Mouse (Mus musculus): ENCODE results near the gene Clrn3. TPM values are rescaled to one million over a fixed set of nuclear protein-coding genes. Genes with fewer than 3 reads are reported as not detected.
"Not testable (repeated sequence)": the region's sequence is repeated elsewhere in the genome, so short reads cannot be mapped to it uniquely, and the experiment has no call there.

The Clrn3 gene
- polyA plus RNA-seq, 1 experiment from 2014 or later = 4.1 TPM

DNA sequence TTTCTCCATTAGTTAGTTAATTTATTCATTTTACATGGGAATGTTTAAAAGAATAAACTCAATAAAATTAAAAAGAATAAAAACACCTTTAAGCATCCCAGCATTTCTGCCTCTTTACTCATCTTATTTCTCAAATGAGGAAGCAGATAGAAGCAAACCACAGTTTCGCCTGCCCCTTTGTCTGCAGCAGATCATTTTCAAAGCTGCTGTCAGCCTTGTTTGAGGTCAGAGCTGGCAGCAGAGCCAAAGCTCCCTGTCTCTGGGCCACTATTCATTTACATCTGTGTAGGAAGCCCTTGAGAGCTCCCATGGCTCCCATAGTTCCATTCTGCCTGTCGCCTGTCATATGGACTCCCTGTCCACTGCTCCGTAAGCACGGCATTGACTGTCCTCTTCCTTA is 19.9 kb downstream of the Clrn3 start:
- H3K9ac ChIP-seq (ENCODE audit: low read length) = no peak overlapping the region
- H3K4me1 ChIP-seq (ENCODE audit: control insufficient read depth, insufficient read depth, low read length) = peaks cover 4% of the 10 kb centered on the region; the same call in 1 of the 2 replicates
- no peak overlapping the region for H3K4me3 ChIP-seq (replicated peaks; ENCODE audit: low read length)
- no peaks in the 10 kb centered on the region for H3K36me3 ChIP-seq (ENCODE audit: control insufficient read depth, insufficient read depth, low read length)
- H3K4me2 ChIP-seq (ENCODE audit: low read depth, low read length) = no peak overlapping the region
- H3K9me3 ChIP-seq (replicated peaks; ENCODE audit: control insufficient read depth, low read length) = no peaks in the 10 kb centered on the region
- H3K27ac ChIP-seq (ENCODE audit: low read length) = no peak overlapping the region; the same call in 1 of the 2 replicates
- WGBS = 81% methylated on average over 4 of the region's 4 CpGs
- no peaks in the 10 kb centered on the region for H3K27me3 ChIP-seq (ENCODE audit: control insufficient read depth, insufficient read depth, low read length)
- no peak for ATAC-seq (ENCODE audit: insufficient read depth, low FRiP score)

DNA sequence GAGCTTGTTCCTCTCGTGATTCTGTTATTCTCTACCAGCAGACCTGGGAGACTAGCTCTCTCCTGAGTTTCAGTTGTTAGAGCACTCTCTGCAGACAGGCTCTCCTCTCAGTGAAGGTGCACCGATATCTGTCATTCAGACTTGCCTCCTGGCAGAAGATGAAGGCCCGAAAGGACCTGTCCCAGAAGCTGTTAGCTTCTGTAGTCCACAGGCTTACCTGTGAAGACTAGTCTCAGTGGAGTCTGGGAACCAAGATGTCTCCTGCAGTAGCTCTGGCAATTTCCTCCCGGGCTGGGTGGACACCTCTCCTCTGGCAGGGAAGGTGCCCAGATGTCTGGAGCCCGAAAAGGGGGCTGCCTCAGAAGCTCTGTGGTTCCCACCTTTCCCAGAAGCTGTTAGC is 21.9 kb downstream of the Clrn3 start:
- not testable (repeated sequence) for H3K36me3 ChIP-seq (ENCODE audit: control insufficient read depth, insufficient read depth, low read length); H3K27ac ChIP-seq (ENCODE audit: low read length); H3K27me3 ChIP-seq (ENCODE audit: control insufficient read depth, insufficient read depth, low read length); H3K9ac ChIP-seq (ENCODE audit: low read length); H3K4me2 ChIP-seq (ENCODE audit: low read depth, low read length); H3K4me1 ChIP-seq (ENCODE audit: control insufficient read depth, insufficient read depth, low read length); H3K4me3 ChIP-seq (replicated peaks; ENCODE audit: low read length); ATAC-seq (ENCODE audit: insufficient read depth, low FRiP score); H3K9me3 ChIP-seq (replicated peaks; ENCODE audit: control insufficient read depth, low read length)
- WGBS = 88% methylated on average over 5 of the region's 5 CpGs

DNA sequence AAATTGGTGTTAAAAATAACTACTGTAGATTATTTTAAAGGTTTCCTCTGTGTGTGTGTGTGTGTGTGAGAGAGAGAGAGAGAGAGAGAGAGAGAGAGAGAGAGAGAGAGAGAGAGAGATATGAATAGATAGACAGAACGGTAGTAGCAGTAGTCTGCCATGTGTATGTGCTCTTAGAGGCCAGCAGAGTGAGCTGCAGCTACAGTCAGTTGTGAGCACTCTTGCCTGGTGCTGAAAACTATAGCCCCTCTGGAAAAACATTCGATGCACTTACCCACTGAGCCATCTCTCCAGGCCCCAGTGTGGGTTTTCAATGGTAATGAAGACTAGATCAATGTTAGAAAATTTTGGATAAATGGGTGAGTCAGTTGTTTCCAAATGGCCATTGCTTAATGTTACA is 29.1 kb downstream of the Clrn3 start:
- Histone ChIP-seq H3K4me1 (ENCODE audit: control insufficient read depth, insufficient read depth, low read length) (no peaks in the 10 kb centered on the region), H3K27ac (ENCODE audit: low read length) (no peak overlapping the region), H3K9ac (ENCODE audit: low read length) (no peak overlapping the region), H3K27me3 (ENCODE audit: control insufficient read depth, insufficient read depth, low read length) (no peaks in the 10 kb centered on the region), H3K4me2 (ENCODE audit: low read depth, low read length) (no peak overlapping the region), H3K36me3 (ENCODE audit: control insufficient read depth, insufficient read depth, low read length) (no peaks in the 10 kb centered on the region), H3K9me3 (replicated peaks; ENCODE audit: control insufficient read depth, low read length) (no peaks in the 10 kb centered on the region), H3K4me3 (replicated peaks; ENCODE audit: low read length) (no peak overlapping the region)
- no peak for ATAC-seq (ENCODE audit: insufficient read depth, low FRiP score)
- 56% methylated on average over 2 of the region's 2 CpGs for WGBS

DNA sequence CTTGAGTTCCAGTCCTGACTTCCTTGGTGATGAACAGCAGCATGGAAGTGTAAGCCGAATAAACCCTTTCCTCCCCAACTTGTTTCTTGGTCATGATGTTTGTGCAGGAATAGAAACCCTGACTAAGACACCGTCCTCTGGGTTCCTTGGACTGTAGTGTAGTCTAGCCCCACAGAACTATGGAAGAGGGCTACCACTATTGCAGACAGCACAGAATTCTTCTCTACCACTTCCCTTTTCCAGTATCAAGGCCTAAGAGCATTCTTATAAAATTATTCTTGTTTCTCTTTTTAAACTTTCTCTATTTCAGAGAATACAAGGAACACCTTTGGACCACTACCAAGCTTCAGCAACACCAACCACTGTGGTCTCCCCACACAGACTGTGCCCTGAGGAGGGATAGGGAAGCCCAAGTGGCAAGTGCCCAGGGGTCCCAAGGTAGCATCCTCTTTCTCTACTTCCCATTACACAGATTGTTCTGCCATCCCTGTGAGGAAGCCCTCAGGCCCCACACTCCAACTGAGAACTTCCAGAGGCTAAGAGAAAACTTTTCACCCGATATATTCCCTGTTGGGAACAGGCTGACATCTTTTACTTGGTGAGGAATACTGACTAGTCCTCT is 29.8 kb downstream of the Clrn3 start:
- H3K27ac ChIP-seq (ENCODE audit: low read length) = no peak overlapping the region
- no peak overlapping the region for H3K4me3 ChIP-seq (replicated peaks; ENCODE audit: low read length)
- ATAC-seq (ENCODE audit: insufficient read depth, low FRiP score) = no peak
- H3K9ac ChIP-seq (ENCODE audit: low read length) = no peak overlapping the region
- no peaks in the 10 kb centered on the region for H3K27me3 ChIP-seq (ENCODE audit: control insufficient read depth, insufficient read depth, low read length)
- H3K36me3 ChIP-seq (ENCODE audit: control insufficient read depth, insufficient read depth, low read length) = no peaks in the 10 kb centered on the region
- WGBS = 69% methylated on average over 2 of the region's 3 CpGs
- H3K4me2 ChIP-seq (ENCODE audit: low read depth, low read length) = no peak overlapping the region
- H3K4me1 ChIP-seq (ENCODE audit: control insufficient read depth, insufficient read depth, low read length) = no peaks in the 10 kb centered on the region
- no peaks in the 10 kb centered on the region for H3K9me3 ChIP-seq (replicated peaks; ENCODE audit: control insufficient read depth, low read length)

DNA sequence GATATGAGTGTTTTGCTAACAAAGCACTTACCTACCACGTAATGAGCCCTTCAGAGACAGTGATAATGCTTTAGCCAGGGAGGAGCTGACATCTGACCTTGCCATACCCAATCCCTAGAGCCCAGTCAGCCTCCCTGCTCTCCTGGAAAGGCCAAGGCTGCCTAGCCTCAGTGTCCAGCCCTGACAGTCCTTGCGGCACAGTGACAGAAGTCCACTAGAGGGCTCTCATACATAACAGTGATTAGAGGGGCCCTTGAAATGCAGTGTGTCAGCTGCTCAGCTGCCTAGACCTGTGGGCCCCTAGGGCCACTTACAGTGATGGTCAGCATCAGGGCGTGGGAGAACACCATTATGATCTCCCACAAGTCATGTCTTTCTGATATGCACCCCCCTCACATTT is 33.2 kb downstream of the Clrn3 start:
- WGBS = 49% methylated on average over 3 of the region's 3 CpGs
- Histone ChIP-seq H3K4me3 (replicated peaks; ENCODE audit: low read length) (no peak overlapping the region), H3K4me1 (ENCODE audit: control insufficient read depth, insufficient read depth, low read length) (no peaks in the 10 kb centered on the region), H3K9me3 (replicated peaks; ENCODE audit: control insufficient read depth, low read length) (no peaks in the 10 kb centered on the region), H3K27me3 (ENCODE audit: control insufficient read depth, insufficient read depth, low read length) (no peaks in the 10 kb centered on the region), H3K27ac (ENCODE audit: low read length) (no peak overlapping the region), H3K36me3 (ENCODE audit: control insufficient read depth, insufficient read depth, low read length) (no peaks in the 10 kb centered on the region), H3K9ac (ENCODE audit: low read length) (no peak overlapping the region), H3K4me2 (ENCODE audit: low read depth, low read length) (no peak overlapping the region)
- no peak for ATAC-seq (ENCODE audit: insufficient read depth, low FRiP score)

DNA sequence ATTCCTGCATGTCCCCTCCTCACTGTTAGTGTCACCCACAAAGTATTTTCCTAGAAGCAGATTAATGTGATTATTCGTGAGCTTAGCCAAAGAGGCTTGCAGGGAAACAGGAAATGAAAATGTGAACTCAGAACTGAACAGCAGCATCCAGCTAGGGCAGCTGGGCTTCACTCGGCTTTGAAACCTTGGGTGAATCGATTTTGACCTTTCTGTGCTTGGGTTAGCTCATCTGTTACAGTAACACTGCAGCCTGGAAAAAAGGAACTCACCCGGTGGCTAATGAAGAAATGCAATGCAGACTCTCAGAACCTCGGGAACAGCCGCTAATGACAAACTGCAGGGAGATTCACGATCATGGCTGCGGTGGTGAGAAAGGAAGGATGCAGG is 38.0 kb downstream of the Clrn3 start:
- Histone ChIP-seq H3K27ac (ENCODE audit: low read length) (no peak overlapping the region), H3K9me3 (replicated peaks; ENCODE audit: control insufficient read depth, low read length) (no peaks in the 10 kb centered on the region), H3K4me2 (ENCODE audit: low read depth, low read length) (no peak overlapping the region), H3K36me3 (ENCODE audit: control insufficient read depth, insufficient read depth, low read length) (no peaks in the 10 kb centered on the region), H3K27me3 (ENCODE audit: control insufficient read depth, insufficient read depth, low read length) (no peaks in the 10 kb centered on the region), H3K4me1 (ENCODE audit: control insufficient read depth, insufficient read depth, low read length) (no peaks in the 10 kb centered on the region), H3K4me3 (replicated peaks; ENCODE audit: low read length) (no peak overlapping the region), H3K9ac (ENCODE audit: low read length) (no peak overlapping the region)
- no peak for ATAC-seq (ENCODE audit: insufficient read depth, low FRiP score)
- 46% methylated on average over 8 of the region's 8 CpGs for WGBS

DNA sequence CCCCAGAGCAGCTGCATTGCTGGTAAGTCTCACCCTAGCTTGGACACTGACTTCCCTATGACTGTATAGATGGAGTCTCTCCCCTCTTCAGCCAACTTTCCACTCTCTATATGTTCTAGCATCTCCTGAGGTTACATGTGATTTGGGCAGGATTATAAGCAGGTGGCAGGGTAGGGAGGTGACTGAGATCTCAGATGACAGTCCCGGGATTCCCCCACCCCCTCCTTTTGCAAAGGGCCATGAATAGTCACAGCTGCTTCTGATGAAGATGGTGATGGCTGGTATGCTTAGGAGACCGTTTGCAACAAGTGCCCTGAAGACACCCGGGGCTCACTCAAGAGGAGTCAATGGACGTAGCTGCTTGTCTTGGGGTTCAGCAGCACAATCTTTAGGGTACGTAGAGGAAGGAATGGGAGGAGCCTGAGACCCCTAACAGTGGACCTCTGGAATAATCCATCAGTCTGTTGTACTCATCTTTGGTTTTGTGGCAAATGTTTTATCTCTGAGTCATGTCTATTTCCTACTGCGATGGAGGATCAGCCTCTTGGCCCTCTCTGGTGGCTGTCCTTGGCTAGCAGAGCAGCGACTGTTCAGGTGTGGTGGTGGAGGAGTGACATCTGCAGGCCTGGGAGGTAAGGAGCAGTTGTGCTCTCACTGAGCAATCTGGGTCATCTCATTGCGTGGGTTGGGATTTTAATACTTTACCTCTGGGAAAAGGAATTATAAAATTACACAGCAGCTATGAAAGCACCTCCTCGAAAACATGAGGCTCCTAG is 38.5 kb downstream of the Clrn3 start:
- Histone ChIP-seq H3K27ac (ENCODE audit: low read length) (no peak overlapping the region), H3K4me3 (replicated peaks; ENCODE audit: low read length) (no peak overlapping the region), H3K36me3 (ENCODE audit: control insufficient read depth, insufficient read depth, low read length) (no peaks in the 10 kb centered on the region), H3K9ac (ENCODE audit: low read length) (no peak overlapping the region), H3K27me3 (ENCODE audit: control insufficient read depth, insufficient read depth, low read length) (no peaks in the 10 kb centered on the region), H3K9me3 (replicated peaks; ENCODE audit: control insufficient read depth, low read length) (no peaks in the 10 kb centered on the region), H3K4me2 (ENCODE audit: low read depth, low read length) (no peak overlapping the region), H3K4me1 (ENCODE audit: control insufficient read depth, insufficient read depth, low read length) (no peaks in the 10 kb centered on the region)
- ATAC-seq (ENCODE audit: insufficient read depth, low FRiP score) = no peak
- 73% methylated on average over 9 of the region's 9 CpGs for WGBS

DNA sequence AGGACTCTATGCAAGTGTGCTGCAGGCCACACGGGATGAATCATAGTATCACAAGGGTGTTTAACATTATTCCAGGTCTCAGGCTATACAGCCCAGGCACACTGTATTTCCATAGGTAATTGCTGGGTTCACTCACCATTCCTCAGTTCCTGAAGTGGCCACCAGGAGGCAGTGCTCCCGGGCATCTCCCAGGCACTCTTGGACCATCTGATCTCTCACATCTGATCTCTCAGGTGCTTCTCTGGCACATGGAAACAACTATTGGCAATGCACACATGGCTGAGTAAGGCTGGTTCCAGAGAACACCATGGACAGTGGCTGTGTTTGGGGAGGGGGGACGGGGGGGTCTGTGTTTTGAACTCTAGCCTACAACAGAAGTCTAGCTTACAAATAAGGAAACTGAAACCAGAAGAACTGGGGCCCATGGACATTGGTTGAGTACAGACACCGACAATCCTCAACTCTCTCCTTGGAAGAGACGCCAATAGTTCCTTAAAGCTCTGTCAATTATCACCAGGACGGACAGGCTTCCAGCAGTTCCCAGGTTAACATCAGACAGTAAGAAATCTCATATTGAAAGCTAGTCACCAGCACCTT is 40.1 kb downstream of the Clrn3 start:
- Histone ChIP-seq H3K36me3 (ENCODE audit: control insufficient read depth, insufficient read depth, low read length) (no peaks in the 10 kb centered on the region), H3K4me2 (ENCODE audit: low read depth, low read length) (no peak overlapping the region), H3K4me3 (replicated peaks; ENCODE audit: low read length) (no peak overlapping the region), H3K27ac (ENCODE audit: low read length) (no peak overlapping the region), H3K9me3 (replicated peaks; ENCODE audit: control insufficient read depth, low read length) (no peaks in the 10 kb centered on the region), H3K9ac (ENCODE audit: low read length) (no peak overlapping the region), H3K4me1 (ENCODE audit: control insufficient read depth, insufficient read depth, low read length) (no peaks in the 10 kb centered on the region), H3K27me3 (ENCODE audit: control insufficient read depth, insufficient read depth, low read length) (no peaks in the 10 kb centered on the region)
- 62% methylated on average over 6 of the region's 6 CpGs for WGBS
- no peak for ATAC-seq (ENCODE audit: insufficient read depth, low FRiP score)

DNA sequence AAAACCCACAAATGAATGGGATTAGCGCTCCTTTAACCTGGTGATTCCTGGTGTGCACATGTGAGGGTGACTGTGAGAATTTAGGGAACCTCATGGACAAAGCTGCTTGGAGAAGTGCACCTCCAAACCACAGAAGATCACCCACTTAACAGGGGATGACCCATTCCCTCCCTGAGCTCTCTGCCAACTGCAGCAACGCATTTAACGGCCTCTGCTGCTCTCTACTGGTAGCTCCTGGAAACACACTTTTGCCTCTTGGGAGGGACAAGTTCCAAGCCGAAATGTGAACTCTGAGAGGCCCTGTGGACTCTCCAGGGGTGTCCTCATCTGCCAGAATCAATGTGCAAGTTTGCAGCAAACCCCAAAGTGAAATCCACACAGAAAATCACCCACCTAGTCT is 41.0 kb downstream of the Clrn3 start:
- WGBS = 25% methylated on average over 4 of the region's 4 CpGs
- no peaks in the 10 kb centered on the region for H3K27me3 ChIP-seq (ENCODE audit: control insufficient read depth, insufficient read depth, low read length)
- ATAC-seq (ENCODE audit: insufficient read depth, low FRiP score) = peak; percentile 22; the same call in 1 of the 2 replicates
- no peak overlapping the region for H3K4me3 ChIP-seq (replicated peaks; ENCODE audit: low read length)
- H3K4me2 ChIP-seq (ENCODE audit: low read depth, low read length) = no peak overlapping the region
- no peaks in the 10 kb centered on the region for H3K4me1 ChIP-seq (ENCODE audit: control insufficient read depth, insufficient read depth, low read length)
- no peaks in the 10 kb centered on the region for H3K36me3 ChIP-seq (ENCODE audit: control insufficient read depth, insufficient read depth, low read length)
- H3K27ac ChIP-seq (ENCODE audit: low read length) = no peak overlapping the region
- no peak overlapping the region for H3K9ac ChIP-seq (ENCODE audit: low read length)
- H3K9me3 ChIP-seq (replicated peaks; ENCODE audit: control insufficient read depth, low read length) = no peaks in the 10 kb centered on the region

Data from stomach, embryonic 16.5 days (tissue).